Mouse (Mus musculus): ENCODE data around the gene Mrpl38. TPM values are rescaled to one million over a fixed set of nuclear protein-coding genes. Genes with fewer than 3 reads are reported as not detected.

The Mrpl38 gene
- polyA plus RNA-seq (2015; fragmentation: Nextera tagmentation; extraction: Ambion mirVana), result 89.5 and 94.7 TPM in 2 replicates

DNA sequence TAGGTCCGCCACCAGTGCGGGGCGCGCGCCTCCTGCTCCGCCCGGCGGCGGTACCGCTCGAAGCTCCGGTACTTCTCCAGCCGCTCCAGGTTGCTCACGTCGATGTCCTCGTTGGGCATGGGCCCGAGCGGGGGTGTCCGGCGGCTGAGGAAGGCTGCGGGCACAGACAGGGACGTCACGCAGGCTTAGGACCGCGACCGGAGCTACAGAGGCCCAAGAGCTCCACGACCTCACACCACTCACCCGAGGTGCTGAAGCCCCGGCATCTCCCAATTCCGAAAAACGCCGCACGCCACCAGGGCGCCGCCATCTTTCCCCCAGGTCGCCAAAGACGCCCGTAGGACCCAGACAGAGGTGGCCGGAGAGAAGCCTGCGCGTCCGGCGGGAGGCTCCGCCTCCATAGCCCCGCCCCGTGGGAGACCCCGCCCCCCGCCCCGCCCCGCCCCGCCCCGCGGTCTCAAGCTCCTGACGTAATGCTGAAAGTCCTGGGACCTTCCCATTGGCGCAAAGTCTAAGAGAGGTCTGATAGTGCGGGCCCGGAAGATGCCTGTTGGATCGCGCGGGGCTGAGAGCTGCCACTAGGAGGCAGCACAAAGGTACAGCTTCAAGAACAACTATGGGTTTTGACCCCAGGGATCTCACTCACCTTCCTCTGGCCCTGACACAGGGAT is at the start of gene Mrpl38:
Mrpl38 (minus strand) TSS at position 401 of the 671 bp plus-strand sequence.
- H3K4me3 ChIP-seq, result peak within 1 kb of the TSS; percentile 97
- peaks cover 17% of the 10 kb centered on the region for H3K4me1 ChIP-seq
- WGBS, result under 1% methylated on average over 60 of the region's 60 CpGs
- no peaks in the 10 kb centered on the region for H3K27me3 ChIP-seq
- no peaks in the 10 kb centered on the region for H3K9me3 ChIP-seq
- H3K27ac ChIP-seq, result peak within 1 kb of the TSS; percentile 70
- peak within 1 kb of the TSS; percentile 66 for H3K4me2 ChIP-seq
- ATAC-seq (ENCODE audit: borderline replicate concordance, extremely low read depth, low FRiP score, low TSS enrichment), result peak; percentile 95
- peak within 1 kb of the TSS; percentile 86 for H3K9ac ChIP-seq
- peaks cover 38% of the 10 kb centered on the region for H3K36me3 ChIP-seq

DNA sequence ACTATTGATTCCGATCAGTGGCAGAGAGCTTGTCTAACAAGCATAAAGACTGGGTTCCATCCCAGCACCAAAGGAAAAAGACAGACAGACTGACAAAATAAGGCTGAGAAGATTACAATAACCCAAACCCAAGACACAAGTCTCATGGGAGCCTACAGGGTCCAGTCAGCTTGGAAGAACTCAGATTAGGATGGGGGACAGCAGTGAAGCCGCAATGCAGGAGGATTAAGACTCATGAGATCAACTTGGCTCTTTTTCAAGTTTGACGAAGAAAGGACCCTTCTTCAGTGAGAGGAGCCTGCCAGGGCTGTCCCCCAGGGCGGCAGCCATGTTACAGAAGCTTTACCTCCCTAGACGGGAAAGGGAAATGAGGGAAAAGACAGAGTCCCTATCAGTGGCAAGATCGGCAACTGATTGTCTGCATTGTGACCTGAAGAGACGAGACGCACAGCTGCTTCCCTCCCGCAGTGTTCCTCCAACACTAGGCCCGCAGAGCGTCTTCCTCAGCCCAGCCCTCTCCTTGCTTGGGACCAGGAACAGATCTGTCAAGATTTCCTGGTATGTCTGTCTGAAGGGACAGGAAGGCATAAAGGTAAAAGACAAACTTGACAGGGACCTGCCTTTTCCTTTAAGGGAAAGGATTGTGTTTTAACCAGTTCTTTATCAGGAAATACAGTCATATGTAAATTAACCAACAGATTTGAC is 48.7 kb upstream of the Mrpl38 start:
- no peak for ATAC-seq (ENCODE audit: borderline replicate concordance, extremely low read depth, low FRiP score, low TSS enrichment)
- Histone ChIP-seq H3K27ac (0 out of 2 replicates have a peak overlapping the region, but pooled peaks have one; percentile 5), H3K4me2 (no peak overlapping the region), H3K36me3 (peaks cover 17% of the 10 kb centered on the region), H3K4me1 (0 out of 2 replicates have a peak, but pooled peaks cover 4% of the 10 kb centered on the region), H3K9ac (no peak overlapping the region), H3K4me3 (no peak overlapping the region), H3K9me3 (no peaks in the 10 kb centered on the region), H3K27me3 (no peaks in the 10 kb centered on the region)
- 62% methylated on average over 11 of the region's 11 CpGs for WGBS

- Histone ChIP-seq H3K4me3 (no peak overlapping the region), H3K27me3 (no peaks in the 10 kb centered on the region), H3K9ac (no peak overlapping the region), H3K4me2 (no peak overlapping the region), H3K9me3 (no peaks in the 10 kb centered on the region), H3K36me3 (peaks cover 17% of the 10 kb centered on the region), H3K4me1 (0 out of 2 replicates have a peak, but pooled peaks cover 4% of the 10 kb centered on the region), H3K27ac (no peak overlapping the region)
- 86% methylated on average over 11 of the region's 11 CpGs for WGBS
- no peak for ATAC-seq (ENCODE audit: borderline replicate concordance, extremely low read depth, low FRiP score, low TSS enrichment)
Observed at GRCm38 (mm10) chr11:116186360-116186759, 47.7 kb upstream of the Mrpl38 start.

GRCm38 (mm10) chr11:116185836-116186235 is 47.2 kb upstream of the Mrpl38 start:
- no peak overlapping the region for H3K9ac ChIP-seq
- H3K4me3 ChIP-seq, result no peak overlapping the region
- H3K4me2 ChIP-seq, result no peak overlapping the region
- H3K9me3 ChIP-seq, result no peaks in the 10 kb centered on the region
- WGBS, result 92% methylated on average over 3 of the region's 3 CpGs
- no peaks in the 10 kb centered on the region for H3K27me3 ChIP-seq
- ATAC-seq (ENCODE audit: borderline replicate concordance, extremely low read depth, low FRiP score, low TSS enrichment), result no peak
- no peak overlapping the region for H3K27ac ChIP-seq
- H3K4me1 ChIP-seq, result 0 out of 2 replicates have a peak, but pooled peaks cover 4% of the 10 kb centered on the region
- peaks cover 18% of the 10 kb centered on the region for H3K36me3 ChIP-seq

DNA sequence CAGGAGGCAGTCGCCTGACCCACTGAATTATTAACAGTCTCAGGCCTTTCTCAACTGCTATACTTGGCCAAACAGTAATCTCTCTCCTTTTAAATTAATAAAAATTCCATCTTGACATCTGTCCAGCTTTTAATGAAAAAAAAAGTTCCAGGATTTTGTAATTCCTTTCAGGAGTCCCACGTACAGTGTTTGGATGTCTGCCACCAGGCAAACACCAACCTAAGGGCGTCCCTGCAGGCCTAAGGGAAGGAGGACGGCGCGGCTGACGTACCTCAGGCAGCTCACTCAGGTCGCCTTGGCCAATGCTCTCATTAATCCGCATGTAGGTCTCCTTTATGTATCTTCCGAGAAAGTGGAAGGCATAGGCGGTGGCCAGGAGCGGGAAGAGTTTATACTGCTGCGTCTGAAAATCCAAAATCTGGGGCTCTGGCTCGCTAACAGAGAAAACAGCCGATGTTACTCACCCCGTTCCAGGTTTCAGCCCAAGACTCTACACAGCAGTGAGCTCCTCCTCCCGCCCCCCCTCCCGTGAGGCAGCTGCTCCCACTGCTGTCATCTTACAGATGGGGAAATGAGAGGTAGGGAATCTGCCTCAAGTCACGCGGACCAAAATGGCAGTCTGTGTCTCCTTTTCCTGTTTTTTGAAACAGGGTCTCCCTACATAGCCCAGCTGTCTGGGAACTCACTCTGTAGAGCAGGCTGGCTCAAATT is 39.9 kb upstream of the Mrpl38 start:
- Histone ChIP-seq H3K9ac (no peak overlapping the region), H3K4me2 (no peak overlapping the region), H3K4me3 (no peak overlapping the region), H3K36me3 (peaks cover 52% of the 10 kb centered on the region), H3K9me3 (no peaks in the 10 kb centered on the region), H3K4me1 (no peaks in the 10 kb centered on the region), H3K27me3 (no peaks in the 10 kb centered on the region), H3K27ac (no peak overlapping the region)
- ATAC-seq (ENCODE audit: borderline replicate concordance, extremely low read depth, low FRiP score, low TSS enrichment), result no peak
- 85% methylated on average over 20 of the region's 20 CpGs for WGBS

- ATAC-seq (ENCODE audit: borderline replicate concordance, extremely low read depth, low FRiP score, low TSS enrichment), result no peak
- Histone ChIP-seq H3K27me3 (no peaks in the 10 kb centered on the region), H3K4me3 (no peak overlapping the region), H3K4me1 (no peaks in the 10 kb centered on the region), H3K4me2 (no peak overlapping the region), H3K36me3 (peaks cover 63% of the 10 kb centered on the region), H3K9ac (no peak overlapping the region), H3K9me3 (no peaks in the 10 kb centered on the region), H3K27ac (no peak overlapping the region)
- 78% methylated on average over 7 of the region's 7 CpGs for WGBS
Observed at GRCm38 (mm10) chr11:116176010-116176409, 37.3 kb upstream of the Mrpl38 start.

DNA sequence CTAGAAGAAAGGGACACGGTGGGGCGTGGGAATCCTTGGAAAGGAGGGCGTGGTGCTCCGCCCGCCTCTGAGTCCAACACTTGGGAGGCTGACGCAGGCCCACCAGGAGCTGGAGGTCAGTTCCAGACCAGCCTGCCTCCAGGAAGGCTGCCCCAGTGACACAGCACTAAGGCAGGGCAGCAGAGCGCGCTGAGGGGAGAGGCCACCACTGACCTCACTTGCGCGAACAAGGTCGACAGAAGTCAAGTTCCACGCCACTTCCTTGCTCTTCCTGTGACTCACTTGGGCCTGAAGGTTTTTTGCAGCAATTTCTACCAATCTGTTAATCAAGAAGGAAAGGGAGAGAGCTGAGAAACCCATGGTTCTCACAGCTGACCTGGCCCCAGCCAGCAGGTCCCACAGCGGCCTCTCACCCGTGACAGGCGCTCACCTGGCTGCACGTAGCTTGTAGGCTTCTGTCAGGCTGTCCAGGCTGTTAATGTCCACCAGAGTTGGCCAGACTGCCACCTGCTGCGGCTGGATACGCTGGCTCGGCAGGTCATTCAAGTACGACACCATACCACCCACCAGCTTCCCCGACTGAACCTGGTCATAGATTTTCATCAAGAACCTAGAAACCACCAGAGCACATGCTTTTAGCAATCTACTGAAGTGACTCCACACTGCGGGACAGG is 36.2 kb upstream of the Mrpl38 start:
- Histone ChIP-seq H3K9ac (no peak overlapping the region), H3K36me3 (peaks cover 53% of the 10 kb centered on the region), H3K27ac (no peak overlapping the region), H3K4me1 (no peaks in the 10 kb centered on the region), H3K9me3 (no peaks in the 10 kb centered on the region), H3K27me3 (no peaks in the 10 kb centered on the region), H3K4me2 (no peak overlapping the region), H3K4me3 (no peak overlapping the region)
- WGBS, result 92% methylated on average over 22 of the region's 22 CpGs
- no peak for ATAC-seq (ENCODE audit: borderline replicate concordance, extremely low read depth, low FRiP score, low TSS enrichment)

DNA sequence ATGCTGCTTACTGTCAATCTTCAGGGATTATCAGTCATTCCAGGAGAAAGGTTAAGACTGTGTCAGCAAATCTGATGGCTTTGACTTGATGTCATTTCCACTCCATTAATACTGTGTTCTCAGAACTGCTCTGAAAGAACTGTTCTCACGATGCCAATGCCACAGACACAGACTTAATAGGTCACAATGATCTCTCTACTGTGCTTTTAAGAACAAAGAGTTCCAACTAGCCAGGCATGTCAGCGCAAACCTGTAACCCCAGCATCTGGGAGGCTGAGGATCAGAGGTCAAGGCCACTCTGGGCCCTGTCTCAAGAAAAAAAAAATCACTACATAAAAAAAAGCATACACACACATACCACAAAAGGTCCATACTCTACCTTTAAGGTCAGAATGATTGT is 33.3 kb upstream of the Mrpl38 start:
- Histone ChIP-seq H3K4me2 (no peak overlapping the region), H3K4me1 (peaks cover 10% of the 10 kb centered on the region), H3K36me3 (peaks cover 32% of the 10 kb centered on the region), H3K27ac (no peak overlapping the region), H3K27me3 (no peaks in the 10 kb centered on the region), H3K4me3 (no peak overlapping the region), H3K9me3 (no peaks in the 10 kb centered on the region), H3K9ac (no peak overlapping the region)
- ATAC-seq (ENCODE audit: borderline replicate concordance, extremely low read depth, low FRiP score, low TSS enrichment), result no peak
- WGBS, result 84% methylated on average over 2 of the region's 2 CpGs

DNA sequence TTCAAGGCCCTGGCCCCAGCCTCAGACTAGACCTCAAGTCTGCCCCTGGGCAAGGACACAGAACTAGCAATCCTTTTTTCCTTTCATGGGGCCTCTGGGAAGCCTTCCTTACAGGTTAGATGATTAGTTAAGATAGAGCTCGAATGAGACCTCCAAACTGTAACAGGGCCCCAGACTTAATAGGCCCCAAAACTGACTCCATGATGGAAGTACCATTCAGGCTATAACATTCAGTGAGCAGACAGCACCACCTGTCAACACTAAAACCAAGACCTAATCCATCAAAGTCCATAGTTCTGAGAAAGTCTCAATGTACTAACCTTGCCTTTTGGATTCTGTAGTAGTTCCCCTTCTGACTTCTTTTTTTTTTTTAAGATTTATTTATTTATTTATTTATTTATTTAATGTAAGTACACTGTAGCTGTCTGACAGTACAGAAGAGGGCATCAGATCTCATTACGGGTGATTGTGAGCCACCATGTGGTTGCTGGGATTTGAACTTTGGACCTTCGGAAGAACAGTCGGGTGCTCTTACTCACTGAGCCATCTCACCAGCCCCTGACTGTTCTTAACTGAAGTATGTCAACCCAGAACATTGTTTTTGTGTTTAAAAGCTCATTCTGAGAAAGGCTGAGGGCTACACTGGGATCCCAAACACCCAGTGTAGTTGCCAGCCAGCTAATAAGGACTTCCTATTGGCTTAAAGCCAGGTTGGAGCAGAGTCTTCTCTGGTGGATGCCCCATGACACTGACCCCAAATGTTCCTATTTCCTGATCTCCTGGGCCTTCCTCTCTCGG is 31.5 kb upstream of the Mrpl38 start:
- H3K4me1 ChIP-seq, result peaks cover 17% of the 10 kb centered on the region
- H3K27ac ChIP-seq, result no peak overlapping the region
- H3K4me3 ChIP-seq, result no peak overlapping the region
- no peaks in the 10 kb centered on the region for H3K9me3 ChIP-seq
- 78% methylated on average over 5 of the region's 5 CpGs for WGBS
- no peaks in the 10 kb centered on the region for H3K27me3 ChIP-seq
- H3K4me2 ChIP-seq, result no peak overlapping the region
- no peak for ATAC-seq (ENCODE audit: borderline replicate concordance, extremely low read depth, low FRiP score, low TSS enrichment)
- peaks cover 27% of the 10 kb centered on the region for H3K36me3 ChIP-seq
- H3K9ac ChIP-seq, result no peak overlapping the region

GRCm38 (mm10) chr11:116169214-116169613 is 30.5 kb upstream of the Mrpl38 start:
- Histone ChIP-seq H3K27me3 (no peaks in the 10 kb centered on the region), H3K4me1 (peaks cover 17% of the 10 kb centered on the region), H3K27ac (no peak overlapping the region), H3K9me3 (no peaks in the 10 kb centered on the region), H3K36me3 (peaks cover 18% of the 10 kb centered on the region), H3K4me2 (no peak overlapping the region), H3K9ac (no peak overlapping the region), H3K4me3 (no peak overlapping the region)
- no peak for ATAC-seq (ENCODE audit: borderline replicate concordance, extremely low read depth, low FRiP score, low TSS enrichment)
- WGBS, result 82% methylated on average over 3 of the region's 3 CpGs

GRCm38 (mm10) chr11:116167884-116168439 is 29.3 kb upstream of the Mrpl38 start, which contains the start of gene Fbf1:
Gene Fbf1, minus strand, starts transcription at chr11:116168166.
- under 1% methylated on average over 40 of the region's 40 CpGs for WGBS
- Histone ChIP-seq H3K4me1 (peaks cover 17% of the 10 kb centered on the region), H3K36me3 (peaks cover 5% of the 10 kb centered on the region), H3K4me3 (peak within 1 kb of the TSS; percentile 82), H3K9me3 (no peaks in the 10 kb centered on the region), H3K4me2 (peak within 1 kb of the TSS; percentile 81), H3K27ac (peak within 1 kb of the TSS; percentile 97), H3K9ac (peak within 1 kb of the TSS; percentile 79), H3K27me3 (no peaks in the 10 kb centered on the region)
- ATAC-seq (ENCODE audit: borderline replicate concordance, extremely low read depth, low FRiP score, low TSS enrichment), result peak; percentile 97
